Mouse (Mus musculus) bone marrow, adult 2 months (tissue): ENCODE results near the gene Dcun1d5. TPM values are rescaled to one million over a fixed set of nuclear protein-coding genes. Genes with fewer than 3 reads are reported as not detected.

ENCODE experiments used
- H3K27ac ChIP-seq: fragments of 200-500 bp; 2 replicates; pipeline ENCODE4 v1.5.1; 2012; ENCODE audit warnings: low read depth, mild to moderate bottlenecking, control low read depth, inconsistent platforms, low read length; ENCODE audit not compliant: control insufficient read depth, poor library complexity, insufficient read depth
- H3K4me1 ChIP-seq: fragments of 200-500 bp; 2 replicates; pipeline ENCODE4 v1.6.1; 2011; ENCODE audit warnings: low read length; ENCODE audit not compliant: control insufficient read depth, insufficient read depth
- H3K4me3 ChIP-seq: fragments of 200-500 bp; replicated peaks from 2 replicates; pipeline ENCODE3; 2011; ENCODE audit warnings: mild to moderate bottlenecking, low read depth, low read length, control low read depth; ENCODE audit not compliant: control insufficient read depth
- CTCF ChIP-seq: fragments of 200-500 bp; IDR thresholded peaks from 2 replicates; pipeline ENCODE4 v1.5.1; 2011; ENCODE audit warnings: low read length, control low read depth; ENCODE audit not compliant: control insufficient read depth, insufficient read depth
- POLR2A ChIP-seq: fragments of 200-500 bp; IDR thresholded peaks from 2 replicates; pipeline ENCODE4 v1.6.1; 2011; ENCODE audit warnings: low read depth, mild to moderate bottlenecking, control low read depth, low read length, borderline replicate concordance; ENCODE audit not compliant: control insufficient read depth
- whole genome bisulfite sequencing: fragments of 180-500 bp; shearing (Covaris S2); methylation state at CpG from one replicate; pipeline ENCODE4 v1.1.7; 2018; 5-methylcytosine and 5-hydroxymethylcytosine counted together
- polyA plus RNA-seq: library from polyadenylated mRNA; stranded (reverse); fragments of >200 nt; gene quantifications from 2 replicates; pipeline ENCODE4 v1.2.4, GENCODE M21; 2011; ENCODE audit warnings: low replicate concordance; ENCODE audit not compliant: missing spikeins, insufficient read depth, insufficient read length

The Dcun1d5 gene
- polyA plus RNA-seq, 1 experiment = 50.8 TPM

DNA sequence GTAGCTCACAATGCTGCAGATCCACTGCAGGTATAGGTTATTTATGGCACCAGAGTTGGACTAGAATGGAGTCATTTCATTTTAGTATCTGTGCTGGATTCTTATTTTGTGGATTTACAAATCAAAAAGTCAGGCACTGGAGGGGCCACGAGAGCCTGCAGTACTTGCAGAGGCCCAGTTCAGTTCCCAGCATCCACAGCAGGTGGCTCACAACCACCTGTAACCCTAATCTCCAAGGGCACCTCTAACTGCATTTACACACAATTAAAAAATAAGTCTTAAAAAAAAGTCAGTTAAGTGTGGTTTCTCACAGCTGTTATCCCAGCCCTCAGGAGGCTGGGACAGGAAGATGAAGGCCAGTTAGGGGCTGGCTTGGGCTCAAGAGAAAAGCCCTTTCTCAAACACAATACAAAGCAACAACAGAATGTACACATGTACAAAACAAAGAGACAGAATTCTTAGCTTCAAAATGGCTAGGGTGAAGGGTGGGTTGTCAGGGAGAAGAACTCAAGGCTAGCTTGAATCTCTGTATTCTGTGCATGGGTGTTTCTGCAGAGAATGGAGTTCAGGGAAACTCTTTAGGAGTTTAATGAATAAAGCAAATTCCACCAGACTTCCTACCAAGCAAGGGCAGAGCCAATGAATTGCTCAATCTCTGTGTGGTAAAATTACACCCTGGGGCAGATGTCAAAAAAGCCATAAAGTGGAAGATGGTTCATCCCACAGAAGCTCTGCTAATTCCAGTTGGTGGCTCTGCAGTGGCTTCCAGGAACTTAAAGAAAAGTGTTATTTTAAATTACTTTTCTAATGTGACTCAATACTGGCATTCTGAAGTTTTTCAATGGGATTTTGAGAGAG lies 68.7 kb downstream of the Dcun1d5 start:
- TF ChIP-seq CTCF = no peak
- no peak for TF ChIP-seq POLR2A
- H3K4me3 ChIP-seq = no peak overlapping the region
- WGBS = 6% methylated on average over 1 of the region's 1 CpGs
- no peak overlapping the region; the same call in 1 of the 2 replicates for H3K27ac ChIP-seq
- H3K4me1 ChIP-seq = no peaks in the 10 kb centered on the region

Other genes with a start within 250 kb of the Dcun1d5 start
- 0.54 and 1.5 TPM in 2 replicates for gene Dync2h1, start 74 bp upstream of the Dcun1d5 start, polyA plus RNA-seq
- 4.3 and 9.0 TPM in 2 replicates for gene Mmp13, start 88.0 kb downstream of the Dcun1d5 start, polyA plus RNA-seq
- 0.36 TPM in 1 of 2 replicates, not detected in the other for gene Mmp12, start 159.9 kb downstream of the Dcun1d5 start, polyA plus RNA-seq
- gene Mmp1b, start 203.5 kb downstream of the Dcun1d5 start, polyA plus RNA-seq = not detected in 2 replicates